Mouse (Mus musculus): ENCODE results near the gene Rai1. TPM values are rescaled to one million over a fixed set of nuclear protein-coding genes. Genes with fewer than 3 reads are reported as not detected.
A peak's percentile ranks its signal among the peaks of the same experiment; 100 is the strongest.

Rai1 gene
- polyA plus RNA-seq, 1 experiment from 2014 or later, result 5.1 TPM

DNA sequence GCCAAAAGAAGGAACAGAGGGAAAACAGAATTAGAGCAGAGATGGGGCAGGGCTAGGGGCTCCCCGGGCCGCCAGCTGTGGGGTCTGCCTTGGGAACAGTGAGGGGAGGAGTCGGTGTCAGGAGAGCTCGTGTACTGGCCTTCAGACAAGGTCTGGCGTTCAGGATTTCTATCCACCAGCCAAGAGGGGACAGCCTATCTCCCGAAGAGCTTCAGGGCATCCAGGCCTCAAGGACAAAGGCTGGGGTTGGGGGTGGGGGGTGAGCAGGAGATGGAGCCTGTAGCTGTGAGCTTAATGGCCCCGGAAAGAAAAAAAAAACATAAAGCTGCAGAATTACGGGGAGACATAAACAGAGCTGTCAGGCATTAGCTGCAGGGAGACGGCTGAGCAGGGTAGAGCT is 64.0 kb downstream of the Rai1 start:
- Histone ChIP-seq H3K4me2 (no peak overlapping the region), H3K27ac (no peak overlapping the region), H3K36me3 (peaks cover 11% of the 10 kb centered on the region), H3K9ac (no peak overlapping the region), H3K9me3 (replicated peaks) (no peaks in the 10 kb centered on the region), H3K4me3 (replicated peaks) (no peak overlapping the region), H3K4me1 (replicated peaks) (peaks cover 47% of the 10 kb centered on the region), H3K27me3 (no peaks in the 10 kb centered on the region)
- DNase-seq, result no peak
- ATAC-seq (ENCODE audit: low read depth), result no peak
- WGBS (ENCODE audit: insufficient replicate concordance), result 68% methylated on average over 9 of the region's 9 CpGs

DNA sequence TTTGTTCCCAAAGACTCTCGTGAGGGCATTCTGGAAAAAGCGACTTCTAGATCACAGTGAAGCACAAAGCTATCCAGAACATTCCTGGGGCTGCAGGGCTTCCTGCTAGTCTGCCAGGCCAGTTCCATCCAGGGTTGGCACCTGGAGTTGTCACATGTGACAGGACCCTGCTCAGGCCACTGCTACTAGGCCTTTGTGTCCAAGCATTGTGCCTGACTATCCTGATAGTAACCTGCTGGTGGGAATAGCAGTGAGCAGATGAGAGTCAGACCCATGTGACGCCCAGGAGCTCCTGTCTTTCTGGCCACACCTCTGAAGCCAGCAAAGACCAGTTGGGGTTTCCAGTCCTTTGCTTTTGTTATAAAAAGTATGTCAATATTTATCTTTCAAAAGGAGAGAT is 67.3 kb downstream of the Rai1 start:
- Histone ChIP-seq H3K4me2 (no peak overlapping the region), H3K36me3 (peaks cover 8% of the 10 kb centered on the region), H3K9ac (no peak overlapping the region), H3K9me3 (replicated peaks) (no peaks in the 10 kb centered on the region), H3K4me3 (replicated peaks) (no peak overlapping the region), H3K4me1 (replicated peaks) (peaks cover 66% of the 10 kb centered on the region), H3K27ac (no peak overlapping the region), H3K27me3 (0 out of 2 replicates have a peak, but pooled peaks cover 4% of the 10 kb centered on the region)
- DNase-seq (no peak), ATAC-seq (ENCODE audit: low read depth) (no peak)
- WGBS (ENCODE audit: insufficient replicate concordance), result 75% methylated on average over 3 of the region's 3 CpGs

DNA sequence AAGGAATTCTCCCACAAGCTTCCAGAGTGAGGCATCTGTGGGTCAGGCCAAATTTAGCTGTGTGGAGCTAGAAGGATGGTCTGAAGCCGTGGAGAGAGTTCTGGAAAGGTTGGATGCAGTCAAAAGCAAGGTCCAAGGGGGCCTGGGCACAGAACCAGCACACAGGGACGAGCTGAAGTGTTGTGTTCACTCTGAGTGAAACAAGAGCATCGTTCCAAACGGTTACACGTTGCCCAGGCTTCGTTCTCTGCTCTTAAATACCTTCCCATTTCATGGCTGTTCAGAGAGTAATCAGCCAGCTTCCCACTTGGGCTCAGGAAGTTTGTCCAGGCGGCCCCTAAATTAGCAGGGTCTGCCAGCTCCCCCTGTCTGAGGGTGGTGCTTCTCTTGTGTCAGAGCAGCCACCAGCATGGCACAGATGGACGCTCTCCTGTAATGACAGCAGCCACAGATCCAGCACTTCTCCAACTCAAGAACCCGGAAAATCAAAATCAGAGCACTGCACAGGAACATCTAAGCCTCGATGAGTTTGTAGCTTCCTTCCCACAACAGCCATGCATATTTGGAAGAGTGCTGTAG is 68.9 kb downstream of the Rai1 start:
- no peak overlapping the region for H3K4me3 ChIP-seq (replicated peaks)
- DNase-seq, result no peak
- ATAC-seq (ENCODE audit: low read depth), result no peak
- 71% methylated on average over 10 of the region's 10 CpGs for WGBS (ENCODE audit: insufficient replicate concordance)
- no peak overlapping the region for H3K4me2 ChIP-seq
- no peak overlapping the region for H3K9ac ChIP-seq
- H3K27me3 ChIP-seq, result 0 out of 2 replicates have a peak, but pooled peaks cover 4% of the 10 kb centered on the region
- H3K27ac ChIP-seq, result no peak overlapping the region
- H3K9me3 ChIP-seq (replicated peaks), result no peaks in the 10 kb centered on the region
- H3K36me3 ChIP-seq, result peaks cover 8% of the 10 kb centered on the region
- H3K4me1 ChIP-seq (replicated peaks), result peaks cover 74% of the 10 kb centered on the region

DNA sequence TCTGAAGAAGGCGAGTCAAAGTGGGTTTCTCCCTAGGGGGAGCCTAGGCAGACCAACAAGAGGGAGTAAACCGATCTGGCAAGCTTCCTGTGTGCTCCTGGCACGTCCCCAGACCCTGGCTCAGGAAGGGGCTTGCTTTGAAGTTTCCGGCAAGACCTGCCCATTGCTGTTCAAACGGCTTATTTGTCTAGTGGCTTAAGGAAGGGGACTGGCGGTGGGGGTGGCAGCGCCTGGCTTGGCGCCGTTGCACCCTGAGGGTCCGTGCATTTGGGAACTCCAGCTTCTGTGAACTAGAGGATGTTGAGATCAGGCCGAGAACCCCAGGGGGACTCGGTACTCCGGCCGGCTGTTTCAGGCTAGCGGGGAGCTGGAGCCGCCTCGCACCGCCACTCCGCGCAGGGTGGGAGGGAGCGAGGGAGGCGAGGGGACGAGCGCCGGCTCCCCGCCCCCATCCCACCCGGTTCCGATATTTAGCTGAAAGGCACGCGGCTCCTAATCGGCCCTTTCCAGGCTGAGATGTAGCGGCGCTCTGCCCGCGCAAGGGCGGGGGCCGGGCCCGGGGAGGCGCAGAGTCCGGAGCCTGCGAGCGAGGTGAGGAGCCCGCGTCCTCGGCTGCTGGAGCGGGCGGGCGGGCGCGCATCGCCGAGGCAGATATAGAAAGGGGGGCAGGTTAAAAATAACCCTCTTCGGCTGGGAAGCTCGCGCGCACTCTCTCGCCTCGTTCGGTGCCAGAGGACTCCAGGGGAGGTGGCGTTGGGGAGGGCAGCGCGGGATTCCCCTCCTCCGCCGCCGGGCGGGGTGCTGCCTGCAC is 70.8 kb downstream of the Rai1 start:
- Histone ChIP-seq H3K4me1 (replicated peaks) (peaks cover 88% of the 10 kb centered on the region), H3K27ac (peak overlapping the region; percentile 75), H3K36me3 (peaks cover 6% of the 10 kb centered on the region; the same call in 1 of the 2 replicates), H3K9me3 (replicated peaks) (no peaks in the 10 kb centered on the region), H3K9ac (peak overlapping the region; percentile 83), H3K27me3 (0 out of 2 replicates have a peak, but pooled peaks cover 4% of the 10 kb centered on the region), H3K4me3 (replicated peaks) (peak overlapping the region; percentile 74), H3K4me2 (peak overlapping the region; percentile 100)
- ATAC-seq (ENCODE audit: low read depth), result peak; percentile 87
- peak; percentile 68 for DNase-seq
- 0% methylated on average over 65 of the region's 66 CpGs for WGBS (ENCODE audit: insufficient replicate concordance)

DNA sequence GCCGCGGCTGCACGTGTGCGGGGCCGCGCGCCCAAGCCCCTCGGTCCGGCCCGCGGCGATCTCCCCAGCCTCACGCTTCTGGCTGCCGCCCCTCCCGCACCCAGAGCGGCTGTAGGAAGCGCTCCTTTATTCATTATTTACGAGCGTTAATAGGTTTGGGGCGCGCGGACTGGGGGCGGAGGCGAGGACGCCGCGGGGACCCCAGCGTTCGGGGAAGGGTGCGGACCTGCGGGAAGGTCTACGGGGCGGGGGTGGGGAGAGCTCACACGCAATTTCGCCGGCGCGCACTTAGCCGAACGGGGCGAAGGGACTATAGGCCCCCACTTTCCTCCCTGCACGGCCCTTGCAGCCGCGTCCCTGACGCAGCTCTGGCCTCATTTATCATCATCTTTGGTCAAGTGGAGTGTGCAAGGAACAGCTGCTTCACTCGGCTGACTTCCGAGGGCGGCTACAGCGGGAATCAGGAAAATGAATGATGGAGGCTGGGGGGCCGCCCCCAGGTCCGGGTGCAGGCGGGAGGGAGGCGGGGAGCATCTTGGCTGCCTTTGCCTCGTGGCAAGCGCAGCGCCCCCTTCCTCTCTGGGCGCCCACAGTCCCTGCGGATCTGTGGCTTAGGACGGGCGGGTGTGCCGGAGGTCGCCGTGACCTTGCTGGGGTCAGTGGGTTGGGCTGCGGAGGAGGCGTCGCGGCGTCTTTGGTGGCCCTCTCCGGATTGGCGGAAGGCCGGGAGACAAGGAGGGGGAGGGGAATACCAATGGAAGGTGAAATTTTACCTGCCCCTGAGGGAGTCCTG is 71.6 kb downstream of the Rai1 start:
- H3K4me1 ChIP-seq (replicated peaks), result peaks cover 94% of the 10 kb centered on the region

DNA sequence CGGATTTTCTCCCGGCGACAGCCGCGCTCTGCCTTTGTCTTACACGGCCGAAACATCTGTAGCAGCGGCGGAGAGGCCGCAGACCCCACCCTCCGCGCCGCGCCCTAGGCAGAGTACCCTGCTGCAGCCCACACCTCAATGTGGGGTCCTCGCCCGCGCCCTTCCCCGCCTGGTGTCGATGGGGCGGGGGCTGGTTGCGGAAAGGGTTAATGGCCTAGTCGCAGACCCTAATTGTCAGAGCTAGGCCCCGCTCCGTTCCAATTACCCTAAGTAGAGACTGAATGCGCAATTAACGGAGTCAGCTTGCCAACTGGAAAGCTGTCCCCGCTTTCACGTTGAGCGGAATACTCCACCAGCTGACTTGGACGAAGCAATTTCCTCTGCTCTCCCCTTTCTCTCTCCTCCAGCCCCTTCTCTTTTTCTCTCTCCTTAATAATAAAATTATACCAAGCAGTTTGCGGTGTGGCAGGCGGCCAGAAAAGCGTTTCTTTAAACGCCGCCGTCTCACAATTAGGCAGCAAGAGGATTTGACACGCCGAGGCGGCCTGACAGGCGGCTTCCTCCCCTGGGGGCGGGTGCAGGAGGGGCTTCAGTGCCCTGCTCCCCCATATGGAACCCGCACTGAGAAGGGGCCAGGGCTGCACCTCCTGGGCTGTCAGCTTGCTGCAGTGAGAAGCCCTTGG is 72.3 kb downstream of the Rai1 start:
- H3K9ac ChIP-seq, result peak overlapping the region; percentile 83
- no peaks in the 10 kb centered on the region for H3K9me3 ChIP-seq (replicated peaks)
- WGBS (ENCODE audit: insufficient replicate concordance), result 7% methylated on average over 42 of the region's 42 CpGs
- H3K27me3 ChIP-seq, result 0 out of 2 replicates have a peak, but pooled peaks cover 4% of the 10 kb centered on the region
- H3K36me3 ChIP-seq, result peaks cover 6% of the 10 kb centered on the region; the same call in 1 of the 2 replicates
- peak overlapping the region; percentile 100 for H3K4me2 ChIP-seq
- peaks cover 97% of the 10 kb centered on the region for H3K4me1 ChIP-seq (replicated peaks)
- H3K27ac ChIP-seq, result no peak overlapping the region; the same call in 1 of the 2 replicates
- peak overlapping the region; percentile 74 for H3K4me3 ChIP-seq (replicated peaks)
- DNase-seq (no peak), ATAC-seq (ENCODE audit: low read depth) (peak; percentile 1; the same call in 1 of the 2 replicates)

More for the DNA sequence above, 71.6 kb downstream of the Rai1 start:
- Histone ChIP-seq H3K36me3 (peaks cover 6% of the 10 kb centered on the region; the same call in 1 of the 2 replicates), H3K27ac (peak overlapping the region; percentile 75), H3K4me2 (peak overlapping the region; percentile 100), H3K27me3 (0 out of 2 replicates have a peak, but pooled peaks cover 4% of the 10 kb centered on the region), H3K9ac (peak overlapping the region; percentile 83), H3K4me3 (replicated peaks) (peak overlapping the region; percentile 74), H3K9me3 (replicated peaks) (no peaks in the 10 kb centered on the region)
- DNase-seq, result peak; percentile 58
- under 1% methylated on average over 71 of the region's 71 CpGs for WGBS (ENCODE audit: insufficient replicate concordance)
- peak; percentile 58 for ATAC-seq (ENCODE audit: low read depth)

DNA sequence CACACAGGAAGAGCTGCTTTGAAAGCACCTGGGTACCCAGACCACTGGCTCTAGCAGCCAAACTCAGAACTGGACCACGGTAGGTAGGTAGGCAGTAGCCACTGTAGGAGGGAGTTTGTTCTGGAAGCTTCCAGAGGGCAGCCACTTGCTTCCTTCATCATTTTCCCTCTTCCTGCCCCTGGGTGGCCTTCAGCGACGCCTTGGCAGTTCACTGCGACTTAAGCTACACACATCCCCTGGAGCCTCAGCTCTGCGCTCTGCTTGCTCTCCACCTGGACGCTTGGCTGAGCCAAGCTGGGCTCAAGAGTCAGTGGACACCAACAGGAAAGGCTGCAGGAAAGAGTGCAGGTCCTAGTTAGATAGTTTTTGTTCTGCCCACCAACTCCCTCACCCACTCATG is 73.2 kb downstream of the Rai1 start:
- H3K27me3 ChIP-seq, result 0 out of 2 replicates have a peak, but pooled peaks cover 4% of the 10 kb centered on the region
- no peak overlapping the region for H3K27ac ChIP-seq
- ATAC-seq (ENCODE audit: low read depth) (no peak), DNase-seq (no peak)
- 71% methylated on average over 6 of the region's 6 CpGs for WGBS (ENCODE audit: insufficient replicate concordance)
- H3K9me3 ChIP-seq (replicated peaks), result no peaks in the 10 kb centered on the region
- H3K4me2 ChIP-seq, result peak overlapping the region; percentile 100
- peaks cover 97% of the 10 kb centered on the region for H3K4me1 ChIP-seq (replicated peaks)
- 0 out of 2 replicates have a peak overlapping the region, but pooled peaks have one; percentile 83 for H3K9ac ChIP-seq
- no peak overlapping the region for H3K4me3 ChIP-seq (replicated peaks)
- peaks cover 6% of the 10 kb centered on the region; the same call in 1 of the 2 replicates for H3K36me3 ChIP-seq

DNA sequence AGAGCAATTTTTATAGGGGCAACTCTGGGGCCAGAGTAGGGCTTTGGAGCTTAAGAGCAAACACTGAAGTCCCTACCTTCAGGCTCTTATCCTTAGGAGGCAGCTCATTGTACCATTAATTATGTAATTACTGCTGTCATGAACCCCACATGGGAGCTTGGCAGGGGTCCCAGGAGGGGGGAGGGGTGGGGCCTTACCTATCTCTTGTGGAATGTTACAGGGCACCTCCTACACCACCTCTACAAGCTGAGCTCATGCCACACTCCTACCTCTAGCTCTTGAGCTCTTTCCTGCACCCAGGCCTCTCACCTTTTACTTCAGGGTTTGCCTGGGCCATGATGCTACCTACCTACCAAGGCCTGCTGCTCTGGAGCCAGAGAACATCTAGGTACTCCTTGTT is 73.7 kb downstream of the Rai1 start:
- Histone ChIP-seq H3K9ac (0 out of 2 replicates have a peak overlapping the region, but pooled peaks have one; percentile 83), H3K4me2 (no peak overlapping the region), H3K4me1 (replicated peaks) (peaks cover 97% of the 10 kb centered on the region), H3K36me3 (peaks cover 6% of the 10 kb centered on the region; the same call in 1 of the 2 replicates), H3K27ac (no peak overlapping the region), H3K27me3 (0 out of 2 replicates have a peak, but pooled peaks cover 4% of the 10 kb centered on the region), H3K4me3 (replicated peaks) (no peak overlapping the region), H3K9me3 (replicated peaks) (no peaks in the 10 kb centered on the region)
- DNase-seq, result no peak
- ATAC-seq (ENCODE audit: low read depth), result no peak

DNA sequence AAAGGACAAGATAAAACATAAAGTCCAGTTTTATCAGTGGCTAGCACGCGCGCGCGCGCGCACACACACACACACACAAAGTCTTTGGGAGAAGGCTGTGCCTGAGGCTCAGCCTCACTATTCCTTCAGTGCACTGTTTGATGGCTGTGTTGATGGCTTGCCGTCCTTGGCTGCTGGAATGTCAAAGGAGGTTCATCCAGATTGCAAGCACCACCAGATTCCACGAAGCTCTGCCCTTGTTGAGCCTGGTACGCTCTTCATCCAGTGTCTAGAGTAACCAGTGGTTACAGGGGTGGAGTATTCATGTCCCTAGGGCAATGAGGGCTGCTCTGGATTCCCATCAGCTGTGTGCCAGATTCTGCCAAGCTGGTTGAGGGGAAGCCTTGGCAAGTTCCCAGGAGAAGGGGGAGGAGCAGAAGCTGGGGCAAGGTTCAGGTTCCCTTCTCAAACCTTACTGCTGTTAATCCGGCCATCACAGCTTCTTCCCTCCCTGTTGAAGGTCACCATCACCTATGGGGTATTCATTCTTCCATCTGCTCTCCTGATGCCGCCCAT is 77.4 kb downstream of the Rai1 start:
- 75% methylated on average over 12 of the region's 12 CpGs for WGBS (ENCODE audit: insufficient replicate concordance)
- Histone ChIP-seq H3K27ac (no peak overlapping the region), H3K9ac (no peak overlapping the region), H3K4me1 (replicated peaks) (peaks cover 93% of the 10 kb centered on the region), H3K9me3 (replicated peaks) (no peaks in the 10 kb centered on the region), H3K36me3 (peaks cover 27% of the 10 kb centered on the region), H3K27me3 (no peaks in the 10 kb centered on the region), H3K4me2 (no peak overlapping the region), H3K4me3 (replicated peaks) (no peak overlapping the region)
- no peak for DNase-seq
- peak; percentile 14; the same call in 1 of the 2 replicates for ATAC-seq (ENCODE audit: low read depth)

DNA sequence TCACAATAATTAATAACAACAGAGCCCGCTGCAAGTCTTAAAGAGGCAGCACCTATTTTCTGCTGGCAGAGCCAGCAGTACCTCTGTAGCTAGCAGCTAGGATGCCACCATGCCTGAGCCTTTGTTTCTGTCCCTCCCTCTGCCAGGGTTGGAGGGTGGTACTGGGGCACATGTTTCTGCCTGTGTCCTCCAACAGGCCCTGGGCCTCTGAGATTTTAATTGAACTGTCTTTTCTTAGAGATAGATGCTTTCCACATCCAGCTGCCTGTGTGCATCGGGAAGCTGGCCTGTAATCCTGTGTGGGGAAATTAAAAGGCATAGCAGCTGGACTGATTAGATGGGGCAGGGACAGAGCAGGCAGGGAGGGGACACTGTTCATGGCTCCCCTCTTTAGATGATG is 77.9 kb downstream of the Rai1 start:
- H3K4me2 ChIP-seq, result no peak overlapping the region
- peaks cover 88% of the 10 kb centered on the region for H3K4me1 ChIP-seq (replicated peaks)
- H3K9me3 ChIP-seq (replicated peaks), result no peaks in the 10 kb centered on the region
- H3K9ac ChIP-seq, result no peak overlapping the region
- no peak for ATAC-seq (ENCODE audit: low read depth)
- no peak overlapping the region for H3K4me3 ChIP-seq (replicated peaks)
- H3K36me3 ChIP-seq, result peaks cover 32% of the 10 kb centered on the region
- WGBS (ENCODE audit: insufficient replicate concordance), result 63% methylated on average over 2 of the region's 2 CpGs
- DNase-seq, result no peak
- H3K27ac ChIP-seq, result no peak overlapping the region
- H3K27me3 ChIP-seq, result no peaks in the 10 kb centered on the region
